In genomic region chr7:111560097-111560496, GRCm38 (mm10) we compare ENCODE assay signal across 13 mouse cellular contexts.
DNase-seq lines count a peak whose midpoint lies in the region; ATAC-seq and TF ChIP-seq lines count a peak whose summit lies in the region.
"Had no signal": no experiment of that assay in that cellular context is flagged by ENCODE, and none has a peak within 500 bp of the region (broad histone marks: within the 10 kb centered on the region; RNA-seq: fewer than 3 reads in every experiment).

No protein-coding gene starts in this region.

- H3K4me3 ChIP-seq in cerebellum, adult 2 months (replicated peaks; ENCODE audit: insufficient read depth, low read depth, low read length), result no peak overlapping the region
- H3K4me3 ChIP-seq in liver, embryonic 14.5 days (ENCODE audit: insufficient read depth in 1 of 2, low read depth in 2 of 2, low read length in 2 of 2), result no peak overlapping the region
- H3K4me3 ChIP-seq in liver, embryonic 12.5 days, result no peak overlapping the region
- H3K4me3 ChIP-seq: heart, embryonic 10.5 days; hindbrain, embryonic 12.5 days; liver, embryonic 13.5 days had no signal

- no peak overlapping the region for H3K27ac ChIP-seq in cerebellum, adult 2 months (ENCODE audit: insufficient read depth, low read length)
- no peak overlapping the region for H3K27ac ChIP-seq in liver, embryonic 14.5 days
- H3K27ac ChIP-seq in liver, embryonic 12.5 days, result no peak overlapping the region
- H3K27ac ChIP-seq: heart, embryonic 10.5 days; hindbrain, embryonic 12.5 days; liver, embryonic 13.5 days had no signal

- no peak for TF ChIP-seq EP300 in liver, embryonic 14.5 days (IDR thresholded peaks at IDR 0.05; ENCODE audit: low read depth)

- no peak for ATAC-seq in liver, embryonic 14.5 days (ENCODE audit: insufficient read depth)
- ATAC-seq in liver, embryonic 12.5 days, result no peak
- ATAC-seq: activated CD4-positive, CD25-positive, alpha-beta regulatory T cell, adult 4 months had no signal

- DNase-seq in cerebellum, adult 2 months, result no peak
- no peak for DNase-seq in cerebellum, postnatal 10 days
- no peak for DNase-seq in liver, embryonic 14.5 days (ENCODE audit: low read depth in 3 of 3, low spot score in 3 of 3)
- peak; percentile 4 for DNase-seq in CD4-positive helper T cell, adult 2 months (ENCODE audit: low read depth, low spot score)
- no peak for DNase-seq in brain, embryonic 14.5 days (ENCODE audit: low read depth)
- DNase-seq in urinary bladder, adult 18-20 months (ENCODE audit: low spot score in 2 of 2), result no peak
- no peak for DNase-seq in left cerebral cortex, adult 18-20 months (ENCODE audit: low spot score in 2 of 2)
- DNase-seq: layer of hippocampus, postnatal 36 days; liver, embryonic 13.5 days had no signal

- no peaks in the 10 kb centered on the region for H3K36me3 ChIP-seq in liver, embryonic 14.5 days (replicated peaks; ENCODE audit: control insufficient read depth, insufficient read depth, low read depth)
- H3K36me3 ChIP-seq in liver, embryonic 12.5 days, result no peaks in the 10 kb centered on the region
- H3K36me3 ChIP-seq: heart, embryonic 10.5 days; hindbrain, embryonic 12.5 days; liver, embryonic 13.5 days had no signal

- TF ChIP-seq POLR2A in cerebellum, adult 2 months (IDR thresholded peaks at IDR 0.05; ENCODE audit: borderline replicate concordance, insufficient read depth, low read length), result no peak
- no peak for TF ChIP-seq POLR2A in brain, embryonic 14.5 days (IDR thresholded peaks at IDR 0.05; ENCODE audit: borderline replicate concordance, extremely low read depth, insufficient read depth, insufficient read length, poor library complexity, severe bottlenecking)

- H3K4me2 ChIP-seq in liver, embryonic 14.5 days (ENCODE audit: low read depth), result no peak overlapping the region
- H3K4me2 ChIP-seq in liver, embryonic 12.5 days, result no peak overlapping the region
- H3K4me2 ChIP-seq: hindbrain, embryonic 12.5 days; liver, embryonic 13.5 days had no signal

- H3K4me1 ChIP-seq in cerebellum, adult 2 months (ENCODE audit: control insufficient read depth, insufficient read depth, low read length), result peaks cover 5% of the 10 kb centered on the region; the same call in 1 of the 2 replicates
- no peaks in the 10 kb centered on the region for H3K4me1 ChIP-seq in liver, embryonic 14.5 days (replicated peaks; ENCODE audit: control insufficient read depth in 2 of 2, insufficient read depth in 2 of 2, low read length in 1 of 2)
- no peaks in the 10 kb centered on the region for H3K4me1 ChIP-seq in liver, embryonic 12.5 days
- H3K4me1 ChIP-seq: heart, embryonic 10.5 days; hindbrain, embryonic 12.5 days; liver, embryonic 13.5 days had no signal

- H3K9me3 ChIP-seq in liver, embryonic 14.5 days (ENCODE audit: control insufficient read depth, low read length), result no peaks in the 10 kb centered on the region
- H3K9me3 ChIP-seq in liver, embryonic 12.5 days (replicated peaks), result peaks cover 5% of the 10 kb centered on the region; the same call in 1 of the 2 replicates
- H3K9me3 ChIP-seq: liver, embryonic 13.5 days had no signal

- no peak overlapping the region for H3K9ac ChIP-seq in liver, embryonic 14.5 days (replicated peaks)
- H3K9ac ChIP-seq in liver, embryonic 12.5 days, result no peak overlapping the region
- H3K9ac ChIP-seq: hindbrain, embryonic 12.5 days; liver, embryonic 13.5 days had no signal

- peak; percentile 10; the same call in 1 of the 2 replicates for TF ChIP-seq CTCF in cerebellum, adult 2 months (IDR thresholded peaks at IDR 0.05; ENCODE audit: borderline replicate concordance, insufficient read depth, low read depth, low read length)
- TF ChIP-seq CTCF in liver, embryonic 14.5 days (IDR thresholded peaks at IDR 0.05; ENCODE audit: low read depth), result peak; percentile 69
- peak; percentile 28; the same call in 1 of the 2 replicates for TF ChIP-seq CTCF in brain, embryonic 14.5 days (IDR thresholded peaks at IDR 0.05; ENCODE audit: borderline replicate concordance, extremely low read depth, insufficient read depth, insufficient read length)

- no peaks in the 10 kb centered on the region for H3K27me3 ChIP-seq in cerebellum, adult 2 months (ENCODE audit: control insufficient read depth, insufficient read depth, low read length)
- H3K27me3 ChIP-seq in liver, embryonic 14.5 days (ENCODE audit: control insufficient read depth, insufficient read depth, low read length), result no peaks in the 10 kb centered on the region
- no peaks in the 10 kb centered on the region for H3K27me3 ChIP-seq in liver, embryonic 12.5 days (replicated peaks)
- H3K27me3 ChIP-seq: hindbrain, embryonic 12.5 days; liver, embryonic 13.5 days had no signal

- WGBS in cerebellum, adult 2 months, result 85% methylated on average over 3 of the region's 3 CpGs
- 48% methylated on average over 3 of the region's 3 CpGs for whole genome bisulfite sequencing in liver, embryonic 14.5 days (ENCODE audit: insufficient replicate concordance)
- 53% methylated on average over 3 of the region's 3 CpGs for WGBS in liver, embryonic 12.5 days (ENCODE audit: insufficient replicate concordance)

Comparison
In these comparisons a context has a peak if more than half of its experiments do, and no peak if none do; other contexts are left out.
1. CTCF ChIP-seq: peak in every context shown above with its lines; median percentile 69 in liver, embryonic 14.5 days; 28 in brain, embryonic 14.5 days; 10 in cerebellum, adult 2 months.